Mouse (Mus musculus) neural tube, embryonic 13.5 days (tissue): ENCODE data around the gene Msi2. TPM values are rescaled to one million over a fixed set of nuclear protein-coding genes. Genes with fewer than 3 reads are reported as not detected.
A peak's percentile ranks its signal among the peaks of the same experiment; 100 is the strongest.

Experiments
- ATAC-seq: fragments of 200-750 bp; cut with Nextera tagmentation; 2 replicates; pipeline ENCODE4 v1.8.0; 2017; ENCODE audit warnings: low read depth, mild to moderate bottlenecking, moderate TSS enrichment, moderate library complexity
- H3K27ac ChIP-seq: fragments of 300-500 bp; sonication (generic); replicated peaks from 2 replicates; pipeline ENCODE4 v1.5.1; 2015; ENCODE audit warnings: moderate library complexity, mild to moderate bottlenecking, inconsistent platforms
- H3K27me3 ChIP-seq: fragments of 300-500 bp; sonication (generic); 2 replicates; pipeline ENCODE4 v1.6.1; 2015; ENCODE audit warnings: mild to moderate bottlenecking, inconsistent platforms
- H3K36me3 ChIP-seq: fragments of 300-500 bp; sonication (generic); 2 replicates; pipeline ENCODE4 v1.6.1; 2015; ENCODE audit warnings: mild to moderate bottlenecking, inconsistent platforms
- H3K4me1 ChIP-seq: fragments of 300-500 bp; sonication (generic); replicated peaks from 2 replicates; pipeline ENCODE4 v1.6.1; 2015; ENCODE audit warnings: inconsistent platforms
- H3K4me2 ChIP-seq: fragments of 300-500 bp; sonication (generic); 2 replicates; pipeline ENCODE4 v1.6.1; 2015; ENCODE audit warnings: inconsistent platforms, mild to moderate bottlenecking, moderate library complexity
- H3K4me3 ChIP-seq: fragments of 300-500 bp; sonication (generic); 2 replicates; pipeline ENCODE4 v1.5.1; 2015; ENCODE audit warnings: mild to moderate bottlenecking, inconsistent platforms
- H3K9ac ChIP-seq: fragments of 300-500 bp; sonication (generic); 2 replicates; pipeline ENCODE4 v1.6.1; 2015; ENCODE audit warnings: moderate library complexity, mild to moderate bottlenecking, inconsistent platforms
- H3K9me3 ChIP-seq: fragments of 300-500 bp; sonication (generic); 2 replicates; pipeline ENCODE4 v1.6.1; 2016; ENCODE audit warnings: inconsistent platforms
- WGBS: fragments of 180-500 bp; shearing (Covaris S2); methylation state at CpG from one replicate; pipeline ENCODE4 v1.1.7; 2015; 5-methylcytosine and 5-hydroxymethylcytosine counted together
- polyA plus RNA-seq: library from polyadenylated mRNA; unstranded; fragments of >200 nt; fragmentation: Nextera tagmentation; extraction: Ambion mirVana; gene quantifications from 2 replicates; pipeline ENCODE4 v1.2.1, GENCODE M21; 2015

The Msi2 gene
- polyA plus RNA-seq, 1 experiment from 2014 or later = 20.9 TPM

DNA sequence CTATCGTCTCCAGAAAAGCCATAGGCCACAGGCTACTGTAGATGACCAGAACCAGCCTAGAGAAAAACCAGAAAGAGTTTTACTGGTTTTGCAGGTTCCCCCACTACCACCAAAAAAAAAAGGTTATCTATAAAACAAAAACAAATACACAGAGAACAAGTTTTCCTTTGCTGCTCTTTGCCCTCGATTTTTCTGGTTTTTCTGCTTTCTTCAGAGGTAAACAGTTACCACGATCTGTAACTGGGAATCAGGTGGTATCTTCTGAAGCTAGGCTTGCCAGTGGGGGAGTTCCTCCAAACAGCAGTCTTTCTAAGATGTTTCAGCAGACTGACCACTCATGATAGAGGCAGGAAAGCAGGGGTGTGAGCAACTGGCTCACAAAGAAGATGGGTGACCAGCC is 89.6 kb downstream of the Msi2 start:
- Histone ChIP-seq H3K36me3 (no peaks in the 10 kb centered on the region), H3K9ac (no peak overlapping the region), H3K4me1 (peaks cover 85% of the 10 kb centered on the region), H3K27ac (peak overlapping the region; percentile 87), H3K9me3 (no peaks in the 10 kb centered on the region), H3K27me3 (no peaks in the 10 kb centered on the region), H3K4me2 (no peak overlapping the region), H3K4me3 (no peak overlapping the region)
- ATAC-seq = no peak
- WGBS = 73% methylated on average over 3 of the region's 3 CpGs

DNA sequence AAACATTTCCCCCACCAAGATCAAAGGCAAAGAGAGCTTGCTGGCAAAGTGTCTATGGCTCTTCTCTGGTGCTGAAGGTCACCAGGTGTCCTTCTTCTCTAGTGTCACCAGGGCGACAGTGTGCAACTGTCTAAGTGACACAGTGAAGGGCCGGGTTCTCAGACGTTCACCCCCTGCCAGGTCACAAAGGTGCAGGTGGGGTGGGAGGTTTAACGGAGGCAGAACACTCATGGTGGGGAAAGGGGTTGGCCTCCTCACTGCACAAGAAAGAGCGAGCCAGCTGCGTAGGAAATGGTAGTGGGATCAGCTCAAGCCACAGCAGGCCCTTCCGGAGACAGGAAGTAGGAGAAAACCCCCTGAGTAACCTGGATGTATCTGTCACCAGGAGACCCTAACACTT is 91.0 kb downstream of the Msi2 start:
- H3K36me3 ChIP-seq = no peaks in the 10 kb centered on the region
- peaks cover 91% of the 10 kb centered on the region for H3K4me1 ChIP-seq
- no peaks in the 10 kb centered on the region for H3K27me3 ChIP-seq
- 63% methylated on average over 7 of the region's 7 CpGs for WGBS
- no peak for ATAC-seq
- no peak overlapping the region for H3K4me2 ChIP-seq
- peak overlapping the region; percentile 7; the same call in 1 of the 2 replicates for H3K27ac ChIP-seq
- no peak overlapping the region for H3K4me3 ChIP-seq
- no peak overlapping the region for H3K9ac ChIP-seq
- H3K9me3 ChIP-seq = no peaks in the 10 kb centered on the region

DNA sequence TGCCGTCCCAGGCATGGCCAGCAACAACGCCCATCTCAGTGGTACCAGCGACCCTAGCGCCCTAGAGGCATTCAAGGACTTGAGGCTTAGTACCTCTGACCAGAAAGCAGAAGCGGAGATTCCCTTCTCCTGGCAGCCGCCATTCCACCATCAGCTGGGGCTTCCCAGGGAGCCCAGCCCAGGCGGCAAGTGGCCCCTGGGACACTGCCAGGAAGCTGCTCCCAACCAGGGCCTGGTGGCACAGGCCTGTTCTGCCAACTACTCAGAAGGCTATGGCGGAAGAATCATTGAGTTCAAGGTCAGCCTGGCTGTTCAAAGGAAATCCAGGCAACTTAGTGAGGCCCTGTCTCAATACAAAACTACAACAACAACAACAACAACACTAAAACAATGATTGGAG is 91.7 kb downstream of the Msi2 start:
- Histone ChIP-seq H3K36me3 (no peaks in the 10 kb centered on the region), H3K4me1 (peaks cover 92% of the 10 kb centered on the region), H3K4me3 (no peak overlapping the region), H3K9ac (no peak overlapping the region), H3K27me3 (no peaks in the 10 kb centered on the region), H3K9me3 (no peaks in the 10 kb centered on the region), H3K27ac (0 out of 2 replicates have a peak overlapping the region, but pooled peaks have one; percentile 20), H3K4me2 (no peak overlapping the region)
- no peak for ATAC-seq
- 64% methylated on average over 8 of the region's 8 CpGs for WGBS

DNA sequence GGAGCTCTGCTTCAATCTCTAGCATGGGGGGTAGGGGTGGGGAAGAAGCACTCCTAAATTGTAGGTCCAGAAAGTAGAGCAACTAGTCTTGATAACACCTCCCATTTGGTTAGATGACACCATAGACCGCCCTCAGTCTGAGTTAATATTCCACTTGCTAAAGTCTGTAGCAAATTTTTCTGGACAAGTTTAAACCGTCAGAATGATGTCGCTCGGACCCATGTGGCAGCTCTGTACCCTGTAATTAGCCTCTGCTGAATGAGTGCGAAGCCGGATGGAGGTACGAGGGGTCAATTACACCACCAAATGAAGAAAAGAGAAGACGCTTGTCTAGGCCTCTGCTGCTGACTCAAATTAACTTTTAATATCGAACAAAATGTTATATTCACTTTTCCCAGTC is 92.3 kb downstream of the Msi2 start:
- no peak for ATAC-seq
- H3K4me3 ChIP-seq = no peak overlapping the region
- H3K4me2 ChIP-seq = no peak overlapping the region
- H3K36me3 ChIP-seq = no peaks in the 10 kb centered on the region
- no peaks in the 10 kb centered on the region for H3K9me3 ChIP-seq
- 65% methylated on average over 9 of the region's 9 CpGs for WGBS
- H3K27ac ChIP-seq = no peak overlapping the region
- no peak overlapping the region for H3K9ac ChIP-seq
- no peaks in the 10 kb centered on the region for H3K27me3 ChIP-seq
- peaks cover 94% of the 10 kb centered on the region for H3K4me1 ChIP-seq

DNA sequence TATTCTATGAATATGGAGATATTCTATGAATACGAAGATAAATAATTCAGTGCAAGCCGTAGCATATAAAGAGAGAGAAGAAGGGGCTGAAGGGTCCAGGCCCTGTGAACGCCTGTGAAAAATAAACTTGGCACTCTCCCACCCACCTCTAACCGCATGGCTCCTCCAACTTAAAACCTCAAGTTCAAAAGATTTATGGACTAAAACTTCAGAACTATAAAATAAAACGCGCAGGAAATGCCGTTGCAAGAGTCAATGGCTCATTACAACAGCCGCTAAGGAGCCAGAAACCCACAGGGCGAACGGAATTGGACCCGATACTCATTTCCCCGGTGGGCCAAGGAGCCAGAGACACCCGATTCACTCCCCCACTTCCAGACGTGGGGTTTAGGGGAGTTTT is 93.2 kb downstream of the Msi2 start:
- H3K9me3 ChIP-seq = no peaks in the 10 kb centered on the region
- no peaks in the 10 kb centered on the region for H3K36me3 ChIP-seq
- H3K27me3 ChIP-seq = no peaks in the 10 kb centered on the region
- H3K4me2 ChIP-seq = no peak overlapping the region
- H3K9ac ChIP-seq = no peak overlapping the region
- H3K27ac ChIP-seq = no peak overlapping the region
- H3K4me3 ChIP-seq = no peak overlapping the region
- peaks cover 94% of the 10 kb centered on the region for H3K4me1 ChIP-seq
- 54% methylated on average over 14 of the region's 14 CpGs for WGBS
- no peak for ATAC-seq

DNA sequence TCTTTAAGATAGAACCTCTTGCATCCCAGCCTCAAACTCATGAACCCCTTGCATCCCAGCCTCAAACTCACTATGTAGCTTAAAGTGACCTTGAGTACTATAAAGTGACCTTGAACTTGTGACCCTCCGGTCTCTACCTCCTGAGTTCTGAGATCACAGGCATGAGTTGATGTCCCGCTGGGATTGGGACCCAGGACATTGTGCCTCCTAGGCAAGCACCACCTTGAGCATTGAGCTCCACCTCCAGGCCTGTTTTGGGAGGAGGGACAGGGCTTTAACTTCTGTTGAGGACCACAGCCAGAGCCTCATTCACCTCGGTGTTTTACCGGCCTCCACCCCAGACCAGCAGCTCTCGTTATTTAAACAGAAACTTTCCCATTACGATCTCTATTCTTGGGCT is 93.7 kb downstream of the Msi2 start:
- no peak for ATAC-seq
- peaks cover 96% of the 10 kb centered on the region for H3K4me1 ChIP-seq
- no peaks in the 10 kb centered on the region for H3K9me3 ChIP-seq
- H3K27me3 ChIP-seq = no peaks in the 10 kb centered on the region
- no peak overlapping the region for H3K27ac ChIP-seq
- 70% methylated on average over 6 of the region's 6 CpGs for WGBS
- no peak overlapping the region for H3K9ac ChIP-seq
- no peaks in the 10 kb centered on the region for H3K36me3 ChIP-seq
- no peak overlapping the region for H3K4me3 ChIP-seq
- no peak overlapping the region for H3K4me2 ChIP-seq

DNA sequence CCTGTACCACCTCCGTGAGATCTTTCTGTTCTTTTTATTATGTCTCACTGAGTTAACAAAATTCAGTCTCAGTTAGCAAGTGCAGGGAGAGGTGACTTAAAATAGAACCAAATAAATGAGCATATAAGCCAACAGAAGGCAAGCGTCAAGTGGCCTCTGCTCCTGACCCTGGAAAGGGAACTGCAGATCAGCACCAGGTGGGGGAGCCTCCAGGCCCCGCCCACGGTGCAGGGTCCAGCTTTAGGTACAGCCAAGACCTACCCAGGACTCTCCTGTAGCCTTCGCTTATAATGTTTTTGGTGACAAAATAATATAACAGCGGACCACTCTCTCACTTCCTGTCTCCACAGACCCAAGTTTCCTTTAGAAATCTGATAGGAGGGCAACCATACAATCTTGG is 94.6 kb downstream of the Msi2 start:
- H3K4me1 ChIP-seq = peaks cover 96% of the 10 kb centered on the region
- no peaks in the 10 kb centered on the region for H3K9me3 ChIP-seq
- ATAC-seq = no peak
- 81% methylated on average over 6 of the region's 6 CpGs for WGBS
- no peaks in the 10 kb centered on the region for H3K36me3 ChIP-seq
- H3K27me3 ChIP-seq = no peaks in the 10 kb centered on the region
- no peak overlapping the region for H3K4me2 ChIP-seq
- H3K27ac ChIP-seq = no peak overlapping the region
- H3K4me3 ChIP-seq = no peak overlapping the region
- no peak overlapping the region for H3K9ac ChIP-seq

DNA sequence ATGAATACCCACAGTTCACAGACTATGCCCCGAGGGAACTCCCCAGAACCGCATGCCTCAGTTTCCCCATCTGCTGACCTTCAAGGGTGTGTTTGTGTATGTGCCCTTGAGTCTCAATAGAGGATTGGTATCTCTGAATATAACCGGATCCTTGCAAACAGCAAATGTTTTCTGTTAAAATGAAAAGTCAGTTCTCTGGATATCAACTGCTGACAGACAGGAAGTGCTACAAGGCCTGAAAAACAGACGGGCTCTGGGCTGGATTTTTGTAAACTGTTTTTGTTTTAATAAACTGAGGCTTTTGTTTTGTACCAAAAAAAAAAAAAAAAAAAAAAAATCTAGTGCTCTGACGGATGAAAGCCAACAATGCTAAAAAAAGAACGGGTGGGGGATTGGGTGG is 95.8 kb downstream of the Msi2 start:
- no peak for ATAC-seq
- Histone ChIP-seq H3K36me3 (no peaks in the 10 kb centered on the region), H3K9me3 (no peaks in the 10 kb centered on the region), H3K4me3 (no peak overlapping the region), H3K4me2 (no peak overlapping the region), H3K27me3 (no peaks in the 10 kb centered on the region), H3K9ac (no peak overlapping the region), H3K4me1 (peaks cover 96% of the 10 kb centered on the region), H3K27ac (no peak overlapping the region)
- WGBS = 53% methylated on average over 6 of the region's 6 CpGs

DNA sequence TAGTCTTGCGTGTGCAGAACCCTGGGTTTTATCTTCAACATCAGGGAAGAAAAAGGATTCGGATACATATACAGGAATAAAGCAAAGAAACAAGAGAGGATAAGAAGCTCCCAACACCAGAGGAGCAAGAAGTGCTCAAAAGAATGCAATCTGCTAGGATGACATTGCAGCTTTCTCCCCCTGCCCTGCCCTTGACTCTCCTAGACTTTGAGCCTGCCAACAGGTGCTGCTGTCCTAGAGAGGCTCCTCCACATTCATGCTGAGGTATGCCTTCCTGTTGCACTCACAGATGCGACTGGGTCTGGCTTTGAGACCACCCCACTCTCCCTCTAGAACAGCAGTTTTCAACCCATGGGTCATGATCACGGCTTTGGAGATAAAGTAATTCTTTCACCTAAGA is 96.5 kb downstream of the Msi2 start:
- Histone ChIP-seq H3K4me3 (no peak overlapping the region), H3K27me3 (no peaks in the 10 kb centered on the region), H3K9me3 (no peaks in the 10 kb centered on the region), H3K27ac (peak overlapping the region; percentile 13; the same call in 1 of the 2 replicates), H3K4me1 (peaks cover 96% of the 10 kb centered on the region), H3K4me2 (no peak overlapping the region), H3K36me3 (no peaks in the 10 kb centered on the region), H3K9ac (peak overlapping the region; percentile 8; the same call in 1 of the 2 replicates)
- ATAC-seq = no peak
- WGBS = 83% methylated on average over 4 of the region's 4 CpGs

DNA sequence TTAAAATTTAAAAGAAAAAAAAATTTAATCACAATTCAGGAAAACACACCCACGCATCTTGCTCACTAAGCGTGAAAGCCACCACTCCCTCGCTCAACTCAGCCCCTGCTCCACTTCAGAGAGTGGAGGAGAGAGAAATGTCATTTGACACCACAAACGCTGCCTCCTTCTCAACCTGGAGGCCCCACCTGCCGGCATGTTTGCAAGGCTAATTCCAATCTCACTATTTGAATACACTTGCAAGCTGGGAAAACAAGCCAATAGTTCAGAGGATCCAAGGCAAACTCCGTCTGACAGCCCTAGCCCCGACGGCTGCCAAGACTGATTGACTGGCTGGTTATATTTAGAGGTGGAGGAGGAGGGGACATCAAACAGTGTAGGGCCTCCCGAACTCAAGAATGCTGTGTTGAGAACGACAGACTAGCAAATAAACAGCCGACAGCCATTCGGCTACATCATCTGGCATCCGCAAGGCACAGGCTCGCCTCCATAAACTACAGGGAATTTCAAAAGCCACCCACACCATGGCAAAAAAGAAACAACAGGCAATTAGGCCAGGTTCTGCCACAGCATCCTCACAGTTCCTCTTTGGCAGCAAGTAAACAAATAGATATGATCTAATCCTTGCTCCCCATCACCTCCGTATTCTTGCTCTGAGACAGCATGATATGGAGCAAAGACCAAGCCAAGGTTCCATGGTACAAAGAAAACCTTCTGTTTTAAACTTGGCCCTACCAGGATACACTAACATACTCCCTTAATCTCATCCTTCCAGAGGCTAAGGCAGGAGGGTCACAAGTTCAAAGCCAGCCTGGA is 97.9 kb downstream of the Msi2 start:
- H3K9me3 ChIP-seq = no peaks in the 10 kb centered on the region
- H3K4me3 ChIP-seq = no peak overlapping the region
- H3K36me3 ChIP-seq = no peaks in the 10 kb centered on the region
- H3K9ac ChIP-seq = no peak overlapping the region
- peak overlapping the region; percentile 10; the same call in 1 of the 2 replicates for H3K27ac ChIP-seq
- H3K27me3 ChIP-seq = no peaks in the 10 kb centered on the region
- no peak overlapping the region for H3K4me2 ChIP-seq
- 21% methylated on average over 15 of the region's 15 CpGs for WGBS
- ATAC-seq = no peak
- peaks cover 83% of the 10 kb centered on the region for H3K4me1 ChIP-seq

DNA sequence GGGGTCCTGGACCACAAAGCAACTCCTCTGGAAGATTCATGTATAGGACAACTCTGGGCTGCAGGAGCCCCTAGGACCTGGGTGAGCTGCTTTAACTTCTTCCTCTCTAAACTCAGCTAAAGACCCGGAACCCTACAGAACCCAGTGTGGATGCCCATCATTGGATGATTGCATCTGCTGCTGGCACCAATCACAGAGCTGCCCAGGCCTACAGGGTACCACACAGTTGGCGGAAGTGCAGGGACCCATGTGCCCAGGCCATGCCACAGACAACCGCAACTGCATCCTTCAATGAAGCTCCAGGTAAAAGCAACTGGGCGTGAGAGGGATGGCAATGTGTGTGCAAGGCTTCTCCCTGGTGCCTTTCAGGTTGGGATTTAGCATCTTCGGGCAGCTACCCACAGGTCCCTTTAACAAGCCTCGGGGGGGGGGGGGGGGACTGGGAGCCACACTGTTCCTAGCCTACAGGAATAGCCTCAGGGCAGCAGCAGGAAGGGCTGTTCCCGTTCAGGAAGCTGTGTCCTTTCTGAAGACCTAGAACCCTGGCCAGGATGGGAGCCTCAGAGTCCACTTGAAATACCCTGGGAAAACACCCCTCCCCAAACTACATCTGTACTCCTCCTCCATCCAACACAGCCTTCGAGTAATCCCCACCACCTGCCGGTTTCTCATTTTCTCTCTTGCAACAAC is 98.7 kb downstream of the Msi2 start:
- no peak overlapping the region for H3K4me2 ChIP-seq
- no peak for ATAC-seq
- no peaks in the 10 kb centered on the region for H3K27me3 ChIP-seq
- H3K4me3 ChIP-seq = no peak overlapping the region
- H3K4me1 ChIP-seq = peaks cover 78% of the 10 kb centered on the region
- no peak overlapping the region for H3K9ac ChIP-seq
- 64% methylated on average over 9 of the region's 9 CpGs for WGBS
- H3K27ac ChIP-seq = peak overlapping the region; percentile 57
- no peaks in the 10 kb centered on the region for H3K9me3 ChIP-seq
- H3K36me3 ChIP-seq = no peaks in the 10 kb centered on the region

DNA sequence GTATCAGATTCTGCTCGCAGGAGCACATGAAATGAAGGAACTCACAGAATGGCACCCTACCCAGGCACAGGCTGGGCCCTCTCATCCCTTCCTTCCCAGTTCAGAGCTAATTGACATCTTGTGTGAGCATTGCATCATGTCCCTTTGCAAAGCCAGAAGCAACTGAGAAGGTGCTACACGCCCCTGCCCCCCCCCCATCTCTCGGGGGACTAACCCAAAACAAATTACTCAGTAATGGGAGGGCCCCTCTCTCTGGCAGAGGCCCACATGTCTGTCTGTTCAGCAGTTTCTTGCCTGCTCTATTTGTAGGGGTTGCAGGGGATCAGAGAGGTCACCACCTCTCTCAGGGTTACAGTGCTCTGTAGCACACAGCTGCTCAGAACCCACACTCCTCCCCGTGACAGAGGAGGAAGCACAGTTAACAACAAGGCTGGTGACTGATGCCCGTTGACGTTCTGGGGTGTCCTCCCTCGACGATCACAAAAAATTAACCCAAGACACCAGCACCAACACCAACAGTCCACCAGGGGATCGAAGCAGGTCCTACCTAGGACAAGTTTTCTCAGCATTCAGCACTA is 99.5 kb downstream of the Msi2 start:
- H3K4me1 ChIP-seq = peaks cover 78% of the 10 kb centered on the region

More for the DNA sequence above, 99.5 kb downstream of the Msi2 start:
- no peaks in the 10 kb centered on the region for H3K36me3 ChIP-seq
- no peaks in the 10 kb centered on the region for H3K9me3 ChIP-seq
- ATAC-seq = 0 out of 2 replicates have a peak, but pooled peaks have one; percentile 24
- H3K9ac ChIP-seq = peak overlapping the region; percentile 31; the same call in 1 of the 2 replicates
- 45% methylated on average over 9 of the region's 9 CpGs for WGBS
- no peaks in the 10 kb centered on the region for H3K27me3 ChIP-seq
- no peak overlapping the region for H3K4me2 ChIP-seq
- H3K27ac ChIP-seq = peak overlapping the region; percentile 57
- H3K4me3 ChIP-seq = no peak overlapping the region
